Mouse (Mus musculus) erythroid progenitor cell, adult 5-6 weeks (primary cell): ENCODE measurements around the gene Tcte3. TPM values are rescaled to one million over a fixed set of nuclear protein-coding genes. Genes with fewer than 3 reads are reported as not detected.
"Not testable (repeated sequence)": the region's sequence is repeated elsewhere in the genome, so short reads cannot be mapped to it uniquely, and the experiment has no call there.

Source experiments
- ATAC-seq: replicated peaks from 2 replicates; pipeline ENCODE4 v1.8.0; 2016; ENCODE audit warnings: moderate number of reproducible peaks, mild to moderate bottlenecking, moderate TSS enrichment, inconsistent platforms; ENCODE audit not compliant: poor library complexity, low FRiP score, severe bottlenecking
- total RNA-seq, 2 experiments: library from RNA; stranded (forward) in 1 of 2; stranded (reverse) in 1 of 2; fragments of 150-400 nt in 1 of 2; fragments of 186-747, 209-891 nt in 1 of 2; gene quantifications; 2 replicates each; pipeline versions ENCODE4 v1.2.3 to v1.2.4; 2015 to 2017; ENCODE audit warnings: low replicate concordance in 2 of 2

The Tcte3 gene
- total RNA-seq (2015; ENCODE audit: low replicate concordance) (14.8 TPM in 1 of 2 replicates, not detected in the other), total RNA-seq (2017; ENCODE audit: low replicate concordance) (4.1 TPM in 1 of 2 replicates, not detected in the other)

- ATAC-seq, result peak; percentile 93
Measured at GRCm38 (mm10) chr17:15041175-15041729, at the start of gene Tcte3, which contains the start of the genes Ermard and Gm3448. Gene Tcte3, minus strand, starts transcription at chr17:15041488. Gene Ermard, plus strand, starts transcription at chr17:15041208. Gene Gm3448, minus strand, starts transcription at chr17:15041537.

GRCm38 (mm10) chr17:15088591-15089001 is 47.3 kb upstream of the Tcte3 start:
- no peak for ATAC-seq

- no peak for ATAC-seq
Measured at GRCm38 (mm10) chr17:15088166-15088565, 46.9 kb upstream of the Tcte3 start.

- no peak for ATAC-seq
Measured at GRCm38 (mm10) chr17:15085006-15085405, 43.7 kb upstream of the Tcte3 start.

GRCm38 (mm10) chr17:15084226-15084848 is 43.0 kb upstream of the Tcte3 start:
- peak; percentile 79 for ATAC-seq

GRCm38 (mm10) chr17:15077536-15077935 is 36.2 kb upstream of the Tcte3 start:
- ATAC-seq, result 0 out of 2 replicates have a peak, but pooled peaks have one; percentile 36

- no peak for ATAC-seq
Measured at GRCm38 (mm10) chr17:15075033-15075432, 33.7 kb upstream of the Tcte3 start.

- ATAC-seq, result no peak
Measured at GRCm38 (mm10) chr17:15072211-15072610, 30.9 kb upstream of the Tcte3 start.

GRCm38 (mm10) chr17:15069124-15069523 is 27.8 kb upstream of the Tcte3 start:
- ATAC-seq, result no peak

- no peak for ATAC-seq
Measured at GRCm38 (mm10) chr17:15068040-15068792, 26.9 kb upstream of the Tcte3 start.

- ATAC-seq, result no peak
Measured at GRCm38 (mm10) chr17:15066911-15067310, 25.6 kb upstream of the Tcte3 start.

GRCm38 (mm10) chr17:15066066-15066465 is 24.8 kb upstream of the Tcte3 start:
- ATAC-seq, result no peak

- ATAC-seq, result no peak
Measured at GRCm38 (mm10) chr17:15065391-15066024, 24.2 kb upstream of the Tcte3 start.

GRCm38 (mm10) chr17:15060356-15060755 is 19.1 kb upstream of the Tcte3 start:
- no peak for ATAC-seq

- no peak for ATAC-seq
Measured at GRCm38 (mm10) chr17:15059646-15060045, 18.4 kb upstream of the Tcte3 start.

GRCm38 (mm10) chr17:15058161-15058591 is 16.9 kb upstream of the Tcte3 start:
- ATAC-seq, result no peak

GRCm38 (mm10) chr17:15055925-15056324 is 14.6 kb upstream of the Tcte3 start:
- ATAC-seq, result no peak

- not testable (repeated sequence) for ATAC-seq
Measured at GRCm38 (mm10) chr17:15053829-15054200, 12.5 kb upstream of the Tcte3 start.

- not testable (repeated sequence) for ATAC-seq
Measured at GRCm38 (mm10) chr17:15053183-15053828, 12.0 kb upstream of the Tcte3 start.

- ATAC-seq, result not testable (repeated sequence)
Measured at GRCm38 (mm10) chr17:15052766-15053165, 11.5 kb upstream of the Tcte3 start.
